Mouse (Mus musculus) lung, embryonic 14.5 days (tissue): ENCODE data around the gene Haus7. TPM values are rescaled to one million over a fixed set of nuclear protein-coding genes. Genes with fewer than 3 reads are reported as not detected.
A peak's percentile ranks its signal among the peaks of the same experiment; 100 is the strongest.
"Not testable (repeated sequence)": the region's sequence is repeated elsewhere in the genome, so short reads cannot be mapped to it uniquely, and the experiment has no call there.

ENCODE experiments used
- ATAC-seq: fragments of 200-750 bp; cut with Nextera tagmentation; 2 replicates; pipeline ENCODE4 v1.8.0; 2017; ENCODE audit warnings: mild to moderate bottlenecking, moderate TSS enrichment, moderate library complexity; ENCODE audit not compliant: insufficient read depth
- DNase-seq: peaks from one replicate; pipeline ENCODE4 v3.0.0-alpha.2; 2015
- H3K27ac ChIP-seq: fragments of 300-500 bp; sonication (generic); 2 replicates; pipeline ENCODE4 v1.5.1; 2014; ENCODE audit warnings: low read depth, mild to moderate bottlenecking, moderate library complexity
- H3K27me3 ChIP-seq: fragments of 300-500 bp; sonication (generic); 2 replicates; pipeline ENCODE4 v1.6.1; 2014; ENCODE audit warnings: low read length, control low read depth; ENCODE audit not compliant: insufficient read depth
- H3K36me3 ChIP-seq: fragments of 300-500 bp; sonication (generic); 2 replicates; pipeline ENCODE4 v1.6.1; 2014; ENCODE audit warnings: control low read depth; ENCODE audit not compliant: insufficient read depth
- H3K4me1 ChIP-seq: fragments of 300-500 bp; sonication (generic); 2 replicates; pipeline ENCODE4 v1.6.1; 2014; ENCODE audit warnings: antibody characterized with exemption, control low read depth; ENCODE audit not compliant: insufficient read depth
- H3K4me2 ChIP-seq: fragments of 300-500 bp; sonication (generic); 2 replicates; pipeline ENCODE4 v1.6.1; 2014; ENCODE audit warnings: mild to moderate bottlenecking
- H3K4me3 ChIP-seq: fragments of 300-500 bp; sonication (generic); 2 replicates; pipeline ENCODE4 v1.5.1; 2014; ENCODE audit warnings: low read depth, low read length
- H3K9ac ChIP-seq: fragments of 300-500 bp; sonication (generic); 2 replicates; pipeline ENCODE4 v1.6.1; 2014
- H3K9me3 ChIP-seq: fragments of 300-500 bp; sonication (generic); 2 replicates; pipeline ENCODE4 v1.6.1; 2016; ENCODE audit warnings: low read depth, low read length, control low read depth
- CTCF ChIP-seq: IDR thresholded peaks from 2 replicates; pipeline ENCODE4 v1.5.1; 2016; ENCODE audit warnings: antibody characterized with exemption, low read depth
- WGBS: fragments of 180-500 bp; shearing (Covaris S2); extraction: QIAGEN DNeasy Blood & Tissue Kit; methylation state at CpG from one replicate; pipeline ENCODE4 v1.1.7; 2014; 5-methylcytosine and 5-hydroxymethylcytosine counted together
- polyA plus RNA-seq: library from polyadenylated mRNA; unstranded; fragments of >200 nt; fragmentation: Nextera tagmentation; extraction: Ambion mirVana; gene quantifications from 2 replicates; pipeline ENCODE4 v1.2.1, GENCODE M21; 2014

The Haus7 gene
- polyA plus RNA-seq, result 68.8 and 76.3 TPM in 2 replicates

DNA sequence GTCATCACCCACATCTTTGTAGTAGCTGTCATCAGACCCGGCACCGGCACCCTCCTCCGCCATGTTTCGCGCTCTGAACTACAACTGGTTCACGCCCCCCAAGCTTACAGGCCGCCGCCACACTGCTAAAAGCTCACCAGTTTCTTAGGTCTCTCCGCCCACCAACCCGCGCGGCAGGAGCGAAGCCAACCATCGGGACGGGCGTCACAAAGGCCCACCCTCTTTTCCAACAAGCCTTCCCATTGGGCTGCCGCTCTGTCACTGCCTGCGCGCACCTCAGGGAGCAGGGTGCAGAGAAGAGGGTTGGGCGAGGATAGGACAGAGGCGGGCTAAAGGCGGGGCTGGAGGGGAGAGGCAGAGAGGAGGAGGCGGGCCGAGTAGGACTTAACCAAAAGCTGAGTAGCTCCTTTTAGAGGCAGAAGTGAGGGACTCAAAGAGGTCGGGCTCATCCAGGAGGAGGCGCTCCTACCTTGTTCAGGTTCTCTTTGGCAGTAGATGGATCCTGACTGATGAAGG, at the start of gene Haus7:
Haus7 (minus strand) TSS at position 168 of the 516 bp plus-strand sequence.
- H3K4me2 ChIP-seq, result peak within 1 kb of the TSS; percentile 63
- no peaks in the 10 kb centered on the region for H3K27me3 ChIP-seq
- peak within 1 kb of the TSS; percentile 49 for H3K9ac ChIP-seq
- TF ChIP-seq CTCF, result peak; percentile 68
- H3K27ac ChIP-seq, result no peak within 1 kb of the TSS
- ATAC-seq (peak; percentile 100), DNase-seq (peak; percentile 93)
- H3K9me3 ChIP-seq, result no peaks in the 10 kb centered on the region
- no peaks in the 10 kb centered on the region for H3K36me3 ChIP-seq
- 12% methylated on average over 26 of the region's 26 CpGs for WGBS
- no peaks in the 10 kb centered on the region for H3K4me1 ChIP-seq
- H3K4me3 ChIP-seq, result peak within 1 kb of the TSS; percentile 51

DNA sequence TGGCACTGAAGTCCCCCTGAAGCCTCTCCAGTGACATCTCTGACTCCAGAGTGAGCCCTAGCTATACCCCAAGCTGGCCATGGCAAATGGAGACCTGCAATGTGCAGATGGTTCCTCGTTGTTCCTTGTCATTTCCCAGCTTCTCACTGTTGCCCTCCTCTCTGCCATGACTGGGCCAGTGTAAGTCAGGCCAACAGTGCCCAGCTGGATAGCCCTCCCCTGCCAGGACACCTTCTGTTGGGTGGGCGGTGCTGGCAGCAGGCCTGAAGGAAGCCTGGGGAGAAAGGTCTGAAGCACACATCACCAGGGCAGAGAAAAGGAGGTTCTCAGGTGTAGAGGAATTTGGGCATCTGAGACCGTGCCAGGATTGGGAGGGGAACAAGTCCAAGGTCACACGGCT, 47.7 kb upstream of the Haus7 start:
- H3K27ac ChIP-seq, result no peak overlapping the region
- no peak overlapping the region for H3K4me3 ChIP-seq
- H3K9ac ChIP-seq, result no peak overlapping the region
- H3K27me3 ChIP-seq, result peaks cover 27% of the 10 kb centered on the region
- H3K4me2 ChIP-seq, result no peak overlapping the region
- no peak for TF ChIP-seq CTCF
- no peak for ATAC-seq
- no peaks in the 10 kb centered on the region for H3K36me3 ChIP-seq
- H3K4me1 ChIP-seq, result no peaks in the 10 kb centered on the region
- H3K9me3 ChIP-seq, result no peaks in the 10 kb centered on the region
- WGBS, result 77% methylated on average over 4 of the region's 4 CpGs
- DNase-seq, result no peak

DNA sequence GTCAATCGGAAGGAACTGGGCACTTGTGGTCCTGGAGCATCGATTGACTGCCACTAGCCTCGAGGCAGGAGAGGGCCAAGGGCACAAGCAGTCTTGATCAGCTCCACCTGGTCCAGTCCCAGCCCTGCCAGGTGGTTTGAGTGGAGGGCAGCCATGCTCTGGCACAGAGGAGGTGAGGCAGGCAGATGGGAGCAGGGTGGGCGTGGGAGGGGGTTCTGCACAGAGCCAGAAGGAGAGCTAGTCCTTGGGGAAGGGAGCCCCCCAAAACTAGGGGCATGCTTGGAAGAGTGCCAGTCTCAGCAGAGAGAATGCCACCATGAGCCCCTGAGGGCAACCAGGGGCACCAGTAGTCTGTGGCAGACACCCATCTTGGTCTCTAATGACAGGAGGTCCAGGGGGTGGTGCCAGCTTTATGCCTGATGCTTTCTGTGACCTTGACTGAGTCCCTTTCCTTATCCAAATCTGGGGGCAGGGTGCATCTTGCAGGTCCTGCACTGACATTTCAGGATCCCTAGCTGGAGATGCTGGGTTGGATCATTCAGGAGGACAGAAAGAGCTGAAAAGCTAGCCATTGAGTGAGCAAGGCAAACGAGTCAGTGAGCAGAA, 46.4 kb upstream of the Haus7 start:
- Histone ChIP-seq H3K9me3 (no peaks in the 10 kb centered on the region), H3K4me3 (no peak overlapping the region), H3K36me3 (no peaks in the 10 kb centered on the region), H3K27ac (no peak overlapping the region), H3K4me2 (no peak overlapping the region), H3K9ac (no peak overlapping the region), H3K27me3 (peaks cover 28% of the 10 kb centered on the region), H3K4me1 (no peaks in the 10 kb centered on the region)
- 75% methylated on average over 5 of the region's 5 CpGs for WGBS
- TF ChIP-seq CTCF, result no peak
- ATAC-seq, result no peak
- DNase-seq, result no peak

DNA sequence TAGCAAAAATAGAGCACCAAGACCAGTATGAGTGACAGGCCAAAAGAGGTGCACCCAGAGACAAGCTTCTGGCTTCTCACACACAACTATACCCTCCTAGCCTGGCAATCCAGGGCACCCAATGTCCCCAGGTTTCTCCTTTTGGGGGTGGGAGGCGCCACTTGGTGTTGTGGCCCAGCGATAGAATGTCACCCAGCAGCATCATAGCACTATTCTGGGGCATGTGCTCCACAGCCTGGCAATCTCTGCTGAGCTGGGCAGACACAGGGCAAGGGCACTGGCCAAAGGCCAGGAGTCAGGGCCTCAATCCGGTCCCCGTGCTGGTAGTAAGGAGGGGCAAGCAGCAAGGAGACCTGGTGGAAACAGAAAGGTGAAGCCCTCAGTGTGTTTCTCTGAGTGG, 37.9 kb upstream of the Haus7 start:
- no peak overlapping the region for H3K27ac ChIP-seq
- no peaks in the 10 kb centered on the region for H3K9me3 ChIP-seq
- peaks cover 17% of the 10 kb centered on the region; the same call in 1 of the 2 replicates for H3K36me3 ChIP-seq
- 75% methylated on average over 4 of the region's 4 CpGs for WGBS
- ATAC-seq (no peak), DNase-seq (no peak)
- no peak overlapping the region for H3K4me3 ChIP-seq
- no peak for TF ChIP-seq CTCF
- H3K4me2 ChIP-seq, result no peak overlapping the region
- no peaks in the 10 kb centered on the region for H3K4me1 ChIP-seq
- peaks cover 3% of the 10 kb centered on the region; the same call in 1 of the 2 replicates for H3K27me3 ChIP-seq
- no peak overlapping the region for H3K9ac ChIP-seq

DNA sequence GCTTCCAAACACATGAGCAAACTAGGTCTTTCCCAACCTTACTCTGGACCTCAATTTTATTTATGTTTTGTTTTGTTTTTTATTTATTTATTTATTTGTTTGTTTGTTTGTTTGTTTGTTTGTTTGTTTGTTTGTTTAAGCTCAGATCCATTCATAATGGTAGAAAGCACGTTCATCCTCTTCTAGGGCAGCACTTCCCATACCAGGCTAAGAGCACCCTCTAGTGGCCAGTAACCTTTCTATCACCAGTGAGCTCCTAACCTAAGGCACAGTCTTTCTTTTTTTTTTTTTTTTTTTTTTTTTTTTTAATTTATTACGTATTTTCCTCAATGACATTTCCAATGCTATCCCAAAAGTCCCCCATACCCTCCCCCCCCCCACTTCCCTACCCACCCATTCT, 34.7 kb upstream of the Haus7 start:
- TF ChIP-seq CTCF, result peak; percentile 72
- peak; percentile 87 for DNase-seq
- not testable (repeated sequence) for H3K27me3 ChIP-seq, H3K27ac ChIP-seq, H3K4me1 ChIP-seq, H3K9ac ChIP-seq, H3K9me3 ChIP-seq, H3K4me3 ChIP-seq, H3K4me2 ChIP-seq
- 0% methylated on average over 1 of the region's 2 CpGs for WGBS
- peaks cover 23% of the 10 kb centered on the region; the same call in 1 of the 2 replicates for H3K36me3 ChIP-seq
- ATAC-seq, result peak; percentile 64; the same call in 1 of the 2 replicates

DNA sequence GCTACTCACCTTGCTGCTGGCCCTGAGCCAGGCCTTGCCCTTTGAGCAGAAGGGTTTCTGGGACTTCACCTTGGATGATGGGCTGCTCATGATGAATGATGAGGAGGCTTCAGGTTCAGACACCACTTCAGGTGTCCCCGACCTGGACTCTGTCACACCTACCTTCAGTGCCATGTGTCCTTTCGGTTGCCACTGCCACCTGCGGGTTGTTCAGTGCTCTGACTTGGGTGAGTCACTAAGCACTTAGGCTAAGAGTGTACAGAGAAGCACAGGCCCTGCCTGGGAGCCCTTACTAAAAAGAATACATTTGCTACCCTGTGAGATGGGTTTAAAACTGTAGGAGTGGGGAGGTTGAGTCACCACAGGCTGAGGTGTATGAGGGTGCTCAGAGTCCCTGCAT, 32.0 kb upstream of the Haus7 start:
- Histone ChIP-seq H3K36me3 (peaks cover 23% of the 10 kb centered on the region; the same call in 1 of the 2 replicates), H3K9ac (no peak overlapping the region), H3K4me1 (no peaks in the 10 kb centered on the region; the same call in 1 of the 2 replicates), H3K4me2 (no peak overlapping the region), H3K27ac (no peak overlapping the region), H3K27me3 (no peaks in the 10 kb centered on the region), H3K9me3 (no peaks in the 10 kb centered on the region), H3K4me3 (no peak overlapping the region)
- ATAC-seq (no peak), DNase-seq (no peak)
- TF ChIP-seq CTCF, result no peak
- WGBS, result 63% methylated on average over 3 of the region's 3 CpGs

DNA sequence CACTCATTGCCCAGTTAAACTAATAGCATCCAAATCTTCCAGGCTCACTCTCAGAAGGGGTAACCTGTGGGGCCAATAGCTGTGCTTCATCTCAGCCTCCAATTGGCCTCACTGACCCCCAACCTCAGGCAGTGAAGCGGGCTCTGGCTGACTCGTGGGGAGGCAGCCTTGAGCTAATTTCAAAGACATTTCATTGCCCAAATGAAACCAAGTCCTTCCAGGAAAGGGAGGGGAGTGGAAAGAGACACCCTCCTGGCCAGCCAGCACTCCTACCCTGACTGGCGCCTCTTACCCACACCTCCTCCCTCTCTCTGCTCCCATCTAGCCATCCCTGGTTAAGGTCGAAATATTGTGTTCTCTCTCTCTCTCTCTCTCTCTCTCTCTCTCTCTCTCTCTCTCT, 31.3 kb upstream of the Haus7 start:
- H3K4me3 ChIP-seq, result no peak overlapping the region
- H3K9me3 ChIP-seq, result no peaks in the 10 kb centered on the region
- H3K27ac ChIP-seq, result no peak overlapping the region
- no peak for TF ChIP-seq CTCF
- no peaks in the 10 kb centered on the region; the same call in 1 of the 2 replicates for H3K4me1 ChIP-seq
- DNase-seq (no peak), ATAC-seq (no peak)
- H3K9ac ChIP-seq, result no peak overlapping the region
- 51% methylated on average over 4 of the region's 4 CpGs for WGBS
- no peaks in the 10 kb centered on the region for H3K27me3 ChIP-seq
- H3K36me3 ChIP-seq, result peaks cover 23% of the 10 kb centered on the region; the same call in 1 of the 2 replicates
- H3K4me2 ChIP-seq, result no peak overlapping the region
